Mouse (Mus musculus) limb, embryonic 14.5 days (tissue): ENCODE data around the gene Tjp1. TPM values are rescaled to one million over a fixed set of nuclear protein-coding genes. Genes with fewer than 3 reads are reported as not detected.

ENCODE experiments used
- ATAC-seq: fragments of 200-750 bp; cut with Nextera tagmentation; 2 replicates; pipeline ENCODE4 v1.8.0; 2017; ENCODE audit warnings: low read depth, moderate number of reproducible peaks, moderate TSS enrichment; ENCODE audit not compliant: low FRiP score
- DNase-seq: peaks from one replicate; pipeline ENCODE4 v3.0.0-alpha.2; 2015; ENCODE audit warnings: low spot score
- H3K27ac ChIP-seq: fragments of 300-500 bp; sonication (generic); replicated peaks from 2 replicates; pipeline ENCODE4 v1.5.1; 2014; ENCODE audit warnings: low read depth, mild to moderate bottlenecking, low read length, moderate library complexity, mixed read lengths
- H3K27me3 ChIP-seq: fragments of 300-500 bp; sonication (generic); 2 replicates; pipeline ENCODE4 v1.6.1; 2014; ENCODE audit warnings: low read length, mixed read lengths; ENCODE audit not compliant: control insufficient read depth, insufficient read depth
- H3K36me3 ChIP-seq: fragments of 300-500 bp; sonication (generic); 2 replicates; pipeline ENCODE4 v1.6.1; 2014; ENCODE audit warnings: mild to moderate bottlenecking, low read length, moderate library complexity, mixed read lengths; ENCODE audit not compliant: control insufficient read depth, insufficient read depth
- H3K4me1 ChIP-seq: fragments of 300-500 bp; sonication (generic); 2 replicates; pipeline ENCODE4 v1.6.1; 2014; ENCODE audit warnings: antibody characterized with exemption, low read length, mixed read lengths; ENCODE audit not compliant: control insufficient read depth, insufficient read depth
- H3K4me2 ChIP-seq: fragments of 300-500 bp; sonication (generic); replicated peaks from 2 replicates; pipeline ENCODE4 v1.6.1; 2014; ENCODE audit warnings: low read depth, mild to moderate bottlenecking, low read length, moderate library complexity; ENCODE audit not compliant: severe bottlenecking
- H3K4me3 ChIP-seq: fragments of 300-500 bp; sonication (generic); replicated peaks from 2 replicates; pipeline ENCODE4 v1.5.1; 2014; ENCODE audit warnings: low read length
- H3K9ac ChIP-seq: fragments of 300-500 bp; sonication (generic); 2 replicates; pipeline ENCODE4 v1.6.1; 2014; ENCODE audit warnings: mild to moderate bottlenecking, low read depth, low read length, moderate library complexity; ENCODE audit not compliant: severe bottlenecking
- H3K9me3 ChIP-seq: fragments of 300-500 bp; sonication (generic); 2 replicates; pipeline ENCODE4 v1.6.1; 2016; ENCODE audit warnings: low read length; ENCODE audit not compliant: control insufficient read depth
- POLR2A ChIP-seq: fragments of 200-500 bp; IDR thresholded peaks from 2 replicates; pipeline ENCODE4 v1.8.0; 2012; ENCODE audit warnings: inconsistent platforms, mild to moderate bottlenecking, moderate library complexity, borderline replicate concordance; ENCODE audit not compliant: insufficient read depth, insufficient read length; ENCODE audit errors: extremely low read depth
- WGBS: fragments of 180-500 bp; shearing (Covaris S2); extraction: QIAGEN DNeasy Blood & Tissue Kit; methylation state at CpG from one replicate; pipeline ENCODE4 v1.1.7; 2014; 5-methylcytosine and 5-hydroxymethylcytosine counted together
- polyA plus RNA-seq, 2 experiments: library from polyadenylated mRNA; depleted of rRNA in 1 of 2; stranded (reverse) in 1 of 2; unstranded in 1 of 2; fragments of >200 nt; fragmentation: Nextera tagmentation in 1 of 2; extraction: Ambion mirVana in 1 of 2; gene quantifications; 2 replicates each; pipeline versions ENCODE4 v1.2.1 to v1.2.3; 2012 to 2014

Gene Tjp1
- polyA plus RNA-seq, 2 experiments: 17.9 to 37.2 TPM

- no peak for TF ChIP-seq POLR2A
- no peak overlapping the region for H3K4me3 ChIP-seq
- no peaks in the 10 kb centered on the region for H3K36me3 ChIP-seq
- DNase-seq (peak; percentile 84), ATAC-seq (0 out of 2 replicates have a peak, but pooled peaks have one; percentile 12)
- no peaks in the 10 kb centered on the region for H3K27me3 ChIP-seq
- no peaks in the 10 kb centered on the region for H3K4me1 ChIP-seq
- H3K9ac ChIP-seq: no peak overlapping the region
- 33% methylated on average over 12 of the region's 12 CpGs for WGBS
- H3K9me3 ChIP-seq: no peaks in the 10 kb centered on the region
- H3K27ac ChIP-seq: no peak overlapping the region
- H3K4me2 ChIP-seq: no peak overlapping the region
Measured at GRCm38 (mm10) chr7:65519788-65520563, 7.6 kb downstream of the Tjp1 start.

- Histone ChIP-seq H3K4me2 (no peak overlapping the region), H3K4me3 (no peak overlapping the region), H3K27me3 (no peaks in the 10 kb centered on the region), H3K9me3 (no peaks in the 10 kb centered on the region), H3K36me3 (no peaks in the 10 kb centered on the region), H3K9ac (no peak overlapping the region), H3K4me1 (no peaks in the 10 kb centered on the region), H3K27ac (no peak overlapping the region)
- ATAC-seq (no peak), DNase-seq (no peak)
- 61% methylated on average over 8 of the region's 8 CpGs for WGBS
- no peak for TF ChIP-seq POLR2A
Measured at GRCm38 (mm10) chr7:65516903-65517302, 10.7 kb downstream of the Tjp1 start.

GRCm38 (mm10) chr7:65513451-65514179 lies 14.0 kb downstream of the Tjp1 start:
- no peak for ATAC-seq
- no peak for TF ChIP-seq POLR2A

GRCm38 (mm10) chr7:65509357-65509756 lies 18.2 kb downstream of the Tjp1 start:
- no peak for DNase-seq

More at GRCm38 (mm10) chr7:65513451-65514179, 14.0 kb downstream of the Tjp1 start:
- WGBS: 27% methylated on average over 10 of the region's 10 CpGs
- Histone ChIP-seq H3K27me3 (no peaks in the 10 kb centered on the region), H3K9ac (no peak overlapping the region), H3K4me2 (no peak overlapping the region), H3K36me3 (no peaks in the 10 kb centered on the region), H3K4me1 (no peaks in the 10 kb centered on the region), H3K9me3 (no peaks in the 10 kb centered on the region), H3K27ac (no peak overlapping the region), H3K4me3 (no peak overlapping the region)
- DNase-seq: no peak

GRCm38 (mm10) chr7:65507341-65507740 lies 20.2 kb downstream of the Tjp1 start:
- Histone ChIP-seq H3K9ac (no peak overlapping the region), H3K4me1 (no peaks in the 10 kb centered on the region), H3K36me3 (no peaks in the 10 kb centered on the region), H3K9me3 (no peaks in the 10 kb centered on the region), H3K27ac (no peak overlapping the region), H3K27me3 (no peaks in the 10 kb centered on the region), H3K4me2 (no peak overlapping the region), H3K4me3 (no peak overlapping the region)
- ATAC-seq (no peak), DNase-seq (no peak)
- no peak for TF ChIP-seq POLR2A
- WGBS: 74% methylated on average over 5 of the region's 5 CpGs

More at GRCm38 (mm10) chr7:65509357-65509756, 18.2 kb downstream of the Tjp1 start:
- no peak for TF ChIP-seq POLR2A
- Histone ChIP-seq H3K9me3 (no peaks in the 10 kb centered on the region), H3K27me3 (no peaks in the 10 kb centered on the region), H3K9ac (no peak overlapping the region), H3K4me2 (no peak overlapping the region), H3K36me3 (no peaks in the 10 kb centered on the region), H3K4me3 (no peak overlapping the region), H3K4me1 (no peaks in the 10 kb centered on the region), H3K27ac (no peak overlapping the region)
- no peak for ATAC-seq
- 67% methylated on average over 3 of the region's 3 CpGs for WGBS
